Mouse (Mus musculus) lung, postnatal 25 days (tissue): ENCODE measurements around the gene Rhof.
A peak's percentile ranks its signal among the peaks of the same experiment; 100 is the strongest.

Source experiments
- DNase-seq: peaks from one replicate; pipeline ENCODE4 v3.0.0; 2022; ENCODE audit warnings: low spot score

Gene Rhof

GRCm38 (mm10) chr5:123110296-123110721 is 22.2 kb downstream of the Rhof start:
- peak; percentile 46 for DNase-seq

GRCm38 (mm10) chr5:123109452-123110203 is 22.9 kb downstream of the Rhof start:
- peak; percentile 24 for DNase-seq

GRCm38 (mm10) chr5:123104769-123105168 is 27.7 kb downstream of the Rhof start:
- no peak for DNase-seq

GRCm38 (mm10) chr5:123103556-123103955 is 28.9 kb downstream of the Rhof start:
- peak; percentile 33 for DNase-seq

- DNase-seq, result no peak
Observed at GRCm38 (mm10) chr5:123102376-123102775, 30.1 kb downstream of the Rhof start.

- no peak for DNase-seq
Observed at GRCm38 (mm10) chr5:123098487-123098886, 34.0 kb downstream of the Rhof start.

- DNase-seq, result no peak
Observed at GRCm38 (mm10) chr5:123096299-123096698, 36.2 kb downstream of the Rhof start.

GRCm38 (mm10) chr5:123094238-123094991 is 38.1 kb downstream of the Rhof start:
- no peak for DNase-seq

GRCm38 (mm10) chr5:123093077-123093633 is 39.3 kb downstream of the Rhof start:
- DNase-seq, result no peak

GRCm38 (mm10) chr5:123090560-123091306 is 41.8 kb downstream of the Rhof start:
- DNase-seq, result no peak

GRCm38 (mm10) chr5:123088784-123089183 is 43.7 kb downstream of the Rhof start:
- no peak for DNase-seq

- no peak for DNase-seq
Observed at GRCm38 (mm10) chr5:123086501-123086900, 46.0 kb downstream of the Rhof start.

- DNase-seq, result no peak
Observed at GRCm38 (mm10) chr5:123083340-123084050, 49.0 kb downstream of the Rhof start.

GRCm38 (mm10) chr5:123080510-123080909 is 52.0 kb downstream of the Rhof start:
- DNase-seq, result no peak

GRCm38 (mm10) chr5:123080041-123080440 is 52.5 kb downstream of the Rhof start:
- DNase-seq, result no peak

- no peak for DNase-seq
Observed at GRCm38 (mm10) chr5:123079568-123079967, 52.9 kb downstream of the Rhof start.

- no peak for DNase-seq
Observed at GRCm38 (mm10) chr5:123076419-123077281, 55.8 kb downstream of the Rhof start.

GRCm38 (mm10) chr5:123075576-123076418 is 56.7 kb downstream of the Rhof start:
- peak; percentile 92 for DNase-seq

- DNase-seq, result no peak
Observed at GRCm38 (mm10) chr5:123068714-123069113, 63.8 kb downstream of the Rhof start.

- no peak for DNase-seq
Observed at GRCm38 (mm10) chr5:123068115-123068514, 64.4 kb downstream of the Rhof start, which contains the start of gene Tmem120b. TSS of gene Tmem120b (plus strand) at chr5:123068415.
